Mouse (Mus musculus) intestine, embryonic 15.5 days (tissue): ENCODE results near the gene Mical2. TPM values are rescaled to one million over a fixed set of nuclear protein-coding genes. Genes with fewer than 3 reads are reported as not detected.

ENCODE experiments used
- ATAC-seq: fragments of 200-750 bp; cut with Nextera tagmentation; 2 replicates; pipeline ENCODE4 v1.8.0; 2017; ENCODE audit warnings: moderate TSS enrichment, moderate library complexity
- H3K27ac ChIP-seq: fragments of 300-500 bp; sonication (generic); 2 replicates; pipeline ENCODE4 v1.5.1; 2015; ENCODE audit warnings: mild to moderate bottlenecking, inconsistent platforms
- H3K27me3 ChIP-seq: fragments of 300-500 bp; sonication (generic); replicated peaks from 2 replicates; pipeline ENCODE4 v1.6.1; 2015; ENCODE audit warnings: inconsistent platforms
- H3K36me3 ChIP-seq: fragments of 300-500 bp; sonication (generic); 2 replicates; pipeline ENCODE4 v1.6.1; 2015; ENCODE audit warnings: inconsistent platforms
- H3K4me1 ChIP-seq: fragments of 300-500 bp; sonication (generic); replicated peaks from 2 replicates; pipeline ENCODE4 v1.6.1; 2015; ENCODE audit warnings: inconsistent platforms
- H3K4me2 ChIP-seq: fragments of 300-500 bp; sonication (generic); replicated peaks from 2 replicates; pipeline ENCODE4 v1.6.1; 2015; ENCODE audit warnings: mild to moderate bottlenecking, inconsistent platforms
- H3K4me3 ChIP-seq: fragments of 300-500 bp; sonication (generic); replicated peaks from 2 replicates; pipeline ENCODE4 v1.5.1; 2015; ENCODE audit warnings: inconsistent platforms
- H3K9ac ChIP-seq: fragments of 300-500 bp; sonication (generic); 2 replicates; pipeline ENCODE4 v1.6.1; 2015; ENCODE audit warnings: inconsistent platforms
- H3K9me3 ChIP-seq: fragments of 300-500 bp; sonication (generic); 2 replicates; pipeline ENCODE4 v1.6.1; 2016; ENCODE audit warnings: inconsistent platforms
- WGBS: fragments of 180-500 bp; shearing (Covaris S2); methylation state at CpG from one replicate; pipeline ENCODE4 v1.1.7; 2015; 5-methylcytosine and 5-hydroxymethylcytosine counted together
- polyA plus RNA-seq: library from polyadenylated mRNA; unstranded; fragments of >200 nt; fragmentation: Nextera tagmentation; extraction: Ambion mirVana; gene quantifications from 2 replicates; pipeline ENCODE4 v1.2.1, GENCODE M21; 2015

Gene Mical2
- polyA plus RNA-seq, 1 experiment from 2014 or later = 18.6 TPM

GRCm38 (mm10) chr7:112444985-112445367 is 219.3 kb downstream of the Mical2 start:
- Histone ChIP-seq H3K4me2 (peak overlapping the region; percentile 36), H3K9me3 (no peaks in the 10 kb centered on the region), H3K27ac (peak overlapping the region; percentile 63; the same call in 1 of the 2 replicates), H3K9ac (0 out of 2 replicates have a peak overlapping the region, but pooled peaks have one; percentile 15), H3K27me3 (no peaks in the 10 kb centered on the region), H3K36me3 (no peaks in the 10 kb centered on the region), H3K4me1 (peaks cover 26% of the 10 kb centered on the region), H3K4me3 (no peak overlapping the region)
- WGBS = 20% methylated on average over 9 of the region's 9 CpGs
- no peak for ATAC-seq

- no peaks in the 10 kb centered on the region for H3K9me3 ChIP-seq
- no peaks in the 10 kb centered on the region for H3K36me3 ChIP-seq
- H3K4me3 ChIP-seq = no peak overlapping the region
- peaks cover 25% of the 10 kb centered on the region for H3K4me1 ChIP-seq
- no peak for ATAC-seq
- WGBS = 87% methylated on average over 4 of the region's 4 CpGs
- H3K9ac ChIP-seq = no peak overlapping the region
- H3K4me2 ChIP-seq = no peak overlapping the region
- H3K27me3 ChIP-seq = no peaks in the 10 kb centered on the region
- H3K27ac ChIP-seq = no peak overlapping the region
These were observed 220.8 kb downstream of the Mical2 start for GRCm38 (mm10) chr7:112446498-112446897.

GRCm38 (mm10) chr7:112449954-112450700 is 224.5 kb downstream of the Mical2 start:
- H3K36me3 ChIP-seq = no peaks in the 10 kb centered on the region
- 83% methylated on average over 8 of the region's 8 CpGs for WGBS
- no peak overlapping the region for H3K4me2 ChIP-seq
- no peaks in the 10 kb centered on the region for H3K27me3 ChIP-seq
- H3K9ac ChIP-seq = no peak overlapping the region
- no peak overlapping the region for H3K4me3 ChIP-seq
- peak; percentile 42; the same call in 1 of the 2 replicates for ATAC-seq
- peaks cover 18% of the 10 kb centered on the region for H3K4me1 ChIP-seq
- H3K9me3 ChIP-seq = no peaks in the 10 kb centered on the region
- H3K27ac ChIP-seq = no peak overlapping the region

- H3K27ac ChIP-seq = peak overlapping the region; percentile 41; the same call in 1 of the 2 replicates
- 29% methylated on average over 5 of the region's 5 CpGs for WGBS
- ATAC-seq = no peak
These were observed 226.8 kb downstream of the Mical2 start for GRCm38 (mm10) chr7:112452471-112452870.

DNA sequence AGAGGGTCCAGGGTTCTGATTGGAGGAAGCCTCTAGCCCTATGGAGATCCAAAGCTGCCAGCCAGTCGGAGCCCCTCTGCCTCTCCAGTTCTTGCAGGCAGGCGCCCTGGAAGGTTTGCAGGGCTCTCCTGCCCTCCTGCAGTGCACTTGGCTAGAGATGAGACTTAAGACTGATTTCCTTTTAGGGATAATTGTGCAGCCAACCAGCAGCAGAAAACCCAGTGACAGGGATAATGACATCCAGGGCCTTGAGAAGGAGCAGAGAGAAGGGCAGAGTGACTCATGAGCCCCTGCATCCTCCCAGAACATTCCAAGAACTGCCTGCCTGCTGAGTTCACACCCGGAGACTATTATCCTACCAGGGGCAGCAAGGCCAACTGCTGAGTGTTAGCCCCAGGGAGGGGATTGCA is 228.2 kb downstream of the Mical2 start:
- peaks cover 23% of the 10 kb centered on the region for H3K4me1 ChIP-seq
- H3K27me3 ChIP-seq = no peaks in the 10 kb centered on the region
- 18% methylated on average over 3 of the region's 3 CpGs for WGBS
- H3K4me2 ChIP-seq = no peak overlapping the region
- no peak overlapping the region for H3K4me3 ChIP-seq
- H3K27ac ChIP-seq = peak overlapping the region; percentile 87
- H3K9me3 ChIP-seq = no peaks in the 10 kb centered on the region
- H3K9ac ChIP-seq = no peak overlapping the region
- no peaks in the 10 kb centered on the region for H3K36me3 ChIP-seq
- peak; percentile 58 for ATAC-seq

More at GRCm38 (mm10) chr7:112452471-112452870, 226.8 kb downstream of the Mical2 start:
- H3K36me3 ChIP-seq = no peaks in the 10 kb centered on the region
- H3K4me3 ChIP-seq = no peak overlapping the region
- no peak overlapping the region for H3K4me2 ChIP-seq
- H3K27me3 ChIP-seq = no peaks in the 10 kb centered on the region
- no peak overlapping the region for H3K9ac ChIP-seq
- H3K4me1 ChIP-seq = peaks cover 17% of the 10 kb centered on the region
- H3K9me3 ChIP-seq = no peaks in the 10 kb centered on the region

- Histone ChIP-seq H3K9me3 (no peaks in the 10 kb centered on the region), H3K27me3 (no peaks in the 10 kb centered on the region), H3K9ac (no peak overlapping the region; the same call in 1 of the 2 replicates), H3K4me3 (no peak overlapping the region), H3K27ac (peak overlapping the region; percentile 87), H3K4me1 (peaks cover 24% of the 10 kb centered on the region), H3K4me2 (no peak overlapping the region), H3K36me3 (no peaks in the 10 kb centered on the region)
- WGBS = 51% methylated on average over 6 of the region's 6 CpGs
- no peak for ATAC-seq
These were observed 228.7 kb downstream of the Mical2 start for GRCm38 (mm10) chr7:112454380-112454779.

- no peak overlapping the region for H3K4me3 ChIP-seq
- no peaks in the 10 kb centered on the region for H3K27me3 ChIP-seq
- no peaks in the 10 kb centered on the region for H3K36me3 ChIP-seq
- peak overlapping the region; percentile 87 for H3K27ac ChIP-seq
- no peak overlapping the region for H3K4me2 ChIP-seq
- H3K4me1 ChIP-seq = peaks cover 24% of the 10 kb centered on the region
- 88% methylated on average over 2 of the region's 2 CpGs for WGBS
- no peaks in the 10 kb centered on the region for H3K9me3 ChIP-seq
- H3K9ac ChIP-seq = no peak overlapping the region
- no peak for ATAC-seq
These were observed 229.3 kb downstream of the Mical2 start for GRCm38 (mm10) chr7:112454951-112455350.

DNA sequence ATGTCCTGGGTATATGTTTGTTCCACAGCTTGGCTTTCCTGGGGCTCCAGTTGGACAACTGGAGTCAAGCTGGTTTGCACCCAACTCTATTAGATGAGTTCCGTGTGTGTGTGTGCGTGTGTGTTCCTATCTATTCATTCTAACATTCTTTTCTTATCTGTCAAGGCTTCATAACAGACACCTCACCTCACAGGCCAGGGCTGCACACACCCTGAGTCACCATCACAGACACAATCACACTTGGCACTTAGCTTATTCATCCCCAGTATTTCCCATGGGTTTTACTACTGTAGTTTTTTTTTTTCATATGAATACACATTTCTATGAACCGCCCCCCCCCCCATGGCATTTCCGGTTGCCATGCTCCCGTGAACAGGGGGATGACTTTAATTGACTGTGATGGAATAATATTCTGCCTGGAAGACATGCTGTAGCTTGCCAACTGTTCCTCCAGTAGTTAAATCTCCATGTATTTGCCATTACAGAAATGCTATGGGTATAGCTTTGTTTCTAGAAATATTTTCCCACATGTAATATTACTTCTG is 230.0 kb downstream of the Mical2 start:
- Histone ChIP-seq H3K27ac (no peak overlapping the region), H3K36me3 (no peaks in the 10 kb centered on the region)
- 82% methylated on average over 5 of the region's 5 CpGs for WGBS

GRCm38 (mm10) chr7:112457373-112457772 is 231.7 kb downstream of the Mical2 start:
- Histone ChIP-seq H3K4me2 (no peak overlapping the region), H3K4me1 (peaks cover 28% of the 10 kb centered on the region), H3K27me3 (no peaks in the 10 kb centered on the region), H3K9me3 (no peaks in the 10 kb centered on the region), H3K36me3 (no peaks in the 10 kb centered on the region), H3K4me3 (no peak overlapping the region), H3K9ac (no peak overlapping the region), H3K27ac (no peak overlapping the region)
- WGBS = 84% methylated on average over 4 of the region's 4 CpGs
- ATAC-seq = no peak

More for the DNA sequence above, 230.0 kb downstream of the Mical2 start:
- Histone ChIP-seq H3K4me2 (no peak overlapping the region), H3K27me3 (no peaks in the 10 kb centered on the region), H3K9me3 (no peaks in the 10 kb centered on the region), H3K9ac (no peak overlapping the region), H3K4me1 (peaks cover 22% of the 10 kb centered on the region), H3K4me3 (no peak overlapping the region)
- ATAC-seq = no peak

GRCm38 (mm10) chr7:112457920-112458319 is 232.3 kb downstream of the Mical2 start:
- ATAC-seq = no peak
- no peaks in the 10 kb centered on the region for H3K27me3 ChIP-seq
- 80% methylated on average over 4 of the region's 4 CpGs for WGBS
- H3K36me3 ChIP-seq = no peaks in the 10 kb centered on the region
- H3K4me2 ChIP-seq = no peak overlapping the region
- H3K9ac ChIP-seq = no peak overlapping the region
- H3K4me3 ChIP-seq = no peak overlapping the region
- H3K27ac ChIP-seq = no peak overlapping the region
- no peaks in the 10 kb centered on the region for H3K9me3 ChIP-seq
- peaks cover 33% of the 10 kb centered on the region for H3K4me1 ChIP-seq

DNA sequence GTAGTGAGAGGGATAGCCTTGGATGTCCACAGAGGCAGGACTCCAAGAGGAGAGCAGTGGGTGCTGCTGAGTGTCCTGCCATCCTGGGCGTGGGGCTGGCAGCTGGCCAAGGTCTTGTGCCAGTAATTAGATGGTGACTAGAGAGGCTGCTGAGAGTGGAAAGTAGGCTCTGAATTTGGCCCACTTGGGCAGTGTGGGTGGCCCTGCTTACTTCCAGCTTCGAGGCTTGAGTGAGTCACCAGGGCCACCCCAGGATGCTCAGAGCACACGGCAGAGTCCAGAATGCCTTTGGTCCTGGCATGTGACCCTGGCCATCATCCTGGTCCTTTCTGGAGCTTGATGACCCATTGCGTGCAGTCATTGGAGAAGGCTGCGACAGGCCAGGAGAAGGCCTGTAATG is 232.8 kb downstream of the Mical2 start:
- Histone ChIP-seq H3K27ac (no peak overlapping the region), H3K9me3 (no peaks in the 10 kb centered on the region), H3K27me3 (no peaks in the 10 kb centered on the region), H3K4me1 (peaks cover 39% of the 10 kb centered on the region), H3K36me3 (no peaks in the 10 kb centered on the region), H3K9ac (no peak overlapping the region), H3K4me3 (no peak overlapping the region), H3K4me2 (no peak overlapping the region)
- 67% methylated on average over 5 of the region's 5 CpGs for WGBS
- no peak for ATAC-seq
